Mouse (Mus musculus) ES-Bruce4 (cell line): ENCODE results near the gene Rtkn2.

Experiments
- CTCF ChIP-seq: IDR thresholded peaks from one replicate; pipeline ENCODE4 v1.8.1; 2011; ENCODE audit warnings: low read depth, low read length
- EP300 ChIP-seq: IDR thresholded peaks from 2 replicates; pipeline ENCODE4 v1.6.1; 2011; ENCODE audit warnings: low read depth, low read length; ENCODE audit not compliant: insufficient read depth
- POLR2A ChIP-seq: IDR thresholded peaks from one replicate; pipeline ENCODE4 v1.8.1; 2011; ENCODE audit warnings: low read length; ENCODE audit not compliant: insufficient read depth

DNA sequence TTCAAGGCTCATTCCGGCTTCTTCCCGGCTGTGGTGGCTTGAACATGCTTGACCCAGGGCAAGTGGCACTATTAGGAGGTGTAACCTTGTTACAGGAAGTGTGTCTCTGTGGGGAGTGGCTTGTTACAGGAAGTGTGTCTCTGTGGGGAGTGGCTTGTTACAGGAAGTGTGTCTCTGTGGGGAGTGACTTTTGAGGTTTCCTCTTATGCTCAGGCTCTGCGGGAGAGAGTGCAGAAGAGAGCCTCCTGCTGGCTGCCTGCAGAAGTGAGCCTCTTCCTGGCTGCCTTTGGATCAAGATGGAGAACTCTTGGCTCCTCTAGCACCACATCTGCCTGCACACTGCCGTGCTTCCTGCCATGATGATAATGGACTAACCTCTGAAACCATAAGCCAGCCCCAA, 35.9 kb upstream of the Rtkn2 start:
- TF ChIP-seq EP300 (no peak), POLR2A (no peak), CTCF (peak; percentile 57)
